Mouse (Mus musculus): ENCODE measurements around the gene Gpn3.

GRCm38 (mm10) chr5:122353807-122354491 lies 17.7 kb upstream of the Gpn3 start, which contains the start of the genes Rad9b and Vps29:
- no peak for TF ChIP-seq CTCF (IDR thresholded peaks at IDR 0.05; ENCODE audit: extremely low read depth, insufficient read depth, low read length)
- TF ChIP-seq POLR2A (IDR thresholded peaks at IDR 0.05; ENCODE audit: extremely low read depth, insufficient read depth, low read length), result peak; percentile 46

All from cortical plate, adult 2 months (tissue).